Mouse (Mus musculus) ES-Bruce4 (cell line): ENCODE results near the gene Tada1.

Experiments used
- CTCF ChIP-seq: IDR thresholded peaks from one replicate; pipeline ENCODE4 v1.8.1; 2011; ENCODE audit warnings: low read depth, low read length
- POLR2A ChIP-seq: IDR thresholded peaks from one replicate; pipeline ENCODE4 v1.8.1; 2011; ENCODE audit warnings: low read length; ENCODE audit not compliant: insufficient read depth

GRCm38 (mm10) chr1:166343586-166343985, 35.3 kb upstream of the Tada1 start:
- no peak for TF ChIP-seq POLR2A
- TF ChIP-seq CTCF, result no peak
